8 mouse cellular contexts compared by ENCODE assay signal in the genomic region with DNA sequence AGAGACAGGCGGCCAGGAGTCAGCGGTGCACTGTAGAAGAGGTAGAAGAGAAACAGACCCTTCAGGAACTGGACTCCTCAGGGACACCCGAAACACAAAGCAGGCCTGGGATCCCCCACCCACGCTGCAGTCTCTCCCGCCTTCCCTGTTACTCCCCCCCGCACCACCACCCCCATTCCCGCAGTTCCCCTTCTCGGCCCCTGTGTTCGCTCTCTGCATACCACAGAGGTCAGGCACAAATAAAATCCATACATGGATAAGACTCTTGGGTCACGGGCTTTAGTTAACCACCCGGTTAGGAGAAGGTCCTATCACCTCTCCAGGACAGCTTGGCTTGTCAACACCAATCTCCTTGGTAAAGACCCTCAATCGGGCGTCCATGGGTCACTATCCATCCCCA. TPM values are rescaled to one million over a fixed set of nuclear protein-coding genes. Genes with fewer than 3 reads are reported as not detected.
DNase-seq lines count a peak whose midpoint lies in the region; ATAC-seq and TF ChIP-seq lines count a peak whose summit lies in the region.

No protein-coding gene starts in this region.

- no peak for TF ChIP-seq POLR2A in embryonic fibroblast, embryonic 13.5 days (IDR thresholded peaks at IDR 0.05; ENCODE audit: low read depth, low read length)
- no peak for TF ChIP-seq POLR2A in thymus, adult 2 months (IDR thresholded peaks at IDR 0.05; ENCODE audit: control insufficient read depth, extremely low read depth, insufficient read depth, low read length, poor library complexity)

- H3K9ac ChIP-seq in kidney, embryonic 14.5 days (ENCODE audit: low read depth, low read length), result peak overlapping the region; percentile 44
- H3K9ac ChIP-seq in neural tube, embryonic 12.5 days, result peak overlapping the region; percentile 47; the same call in 1 of the 2 replicates

- DNase-seq in kidney, adult 18-20 months, result no peak
- peak; percentile 76 for DNase-seq in limb, embryonic 10.5 days (ENCODE audit: low spot score)
- DNase-seq in thymus, postnatal 25 days, result no peak
- no peak for DNase-seq in B cell, adult 2 months
- no peak for DNase-seq in thymus, adult 2 months

- no peaks in the 10 kb centered on the region for H3K36me3 ChIP-seq in kidney, embryonic 14.5 days (ENCODE audit: control insufficient read depth, insufficient read depth, low read length)
- H3K36me3 ChIP-seq in limb, embryonic 10.5 days, result no peaks in the 10 kb centered on the region
- H3K36me3 ChIP-seq in neural tube, embryonic 12.5 days, result no peaks in the 10 kb centered on the region
- no peaks in the 10 kb centered on the region for H3K36me3 ChIP-seq in thymus, adult 2 months (ENCODE audit: control insufficient read depth, insufficient read depth, low read length)

- H3K4me1 ChIP-seq in kidney, embryonic 14.5 days (ENCODE audit: control insufficient read depth, insufficient read depth, low read length), result peaks cover 53% of the 10 kb centered on the region
- peaks cover 15% of the 10 kb centered on the region for H3K4me1 ChIP-seq in embryonic fibroblast, embryonic 13.5 days (ENCODE audit: control insufficient read depth, insufficient read depth, low read length)
- peaks cover 95% of the 10 kb centered on the region for H3K4me1 ChIP-seq in limb, embryonic 10.5 days
- peaks cover 40% of the 10 kb centered on the region for H3K4me1 ChIP-seq in neural tube, embryonic 12.5 days
- H3K4me1 ChIP-seq in thymus, adult 2 months (replicated peaks; ENCODE audit: control insufficient read depth, insufficient read depth, low read length), result peaks cover 10% of the 10 kb centered on the region

- no peaks in the 10 kb centered on the region for H3K27me3 ChIP-seq in kidney, embryonic 14.5 days (ENCODE audit: control insufficient read depth, insufficient read depth, low read length)
- no peaks in the 10 kb centered on the region for H3K27me3 ChIP-seq in limb, embryonic 10.5 days (ENCODE audit: low read depth, poor library complexity, severe bottlenecking)
- H3K27me3 ChIP-seq in neural tube, embryonic 12.5 days (replicated peaks), result no peaks in the 10 kb centered on the region
- H3K27me3 ChIP-seq in thymus, adult 2 months (ENCODE audit: control insufficient read depth, insufficient read depth, low read length), result no peaks in the 10 kb centered on the region

- TF ChIP-seq CTCF in embryonic fibroblast, embryonic 13.5 days (IDR thresholded peaks at IDR 0.05; ENCODE audit: borderline replicate concordance, insufficient read depth, low read length), result no peak
- no peak for TF ChIP-seq CTCF in thymus, adult 2 months (IDR thresholded peaks at IDR 0.05; ENCODE audit: borderline replicate concordance, control insufficient read depth, extremely low read depth, insufficient read depth, low read length, poor library complexity)

- ATAC-seq in kidney, embryonic 14.5 days (ENCODE audit: low FRiP score, low TSS enrichment), result no peak; the same call in none of the 2 replicates
- ATAC-seq in neural tube, embryonic 12.5 days (ENCODE audit: low FRiP score, low read depth), result no peak; the same call in 1 of the 2 replicates

- WGBS in kidney, embryonic 14.5 days, result 5% methylated on average over 13 of the region's 13 CpGs
- 1% methylated on average over 13 of the region's 13 CpGs for WGBS in limb, embryonic 10.5 days
- 6% methylated on average over 13 of the region's 13 CpGs for WGBS in neural tube, embryonic 12.5 days
- WGBS in thymus, adult 2 months, result 84% methylated on average over 13 of the region's 13 CpGs

- peak overlapping the region; percentile 94 for H3K27ac ChIP-seq in kidney, embryonic 14.5 days (ENCODE audit: low read depth, low read length)
- peak overlapping the region; percentile 46 for H3K27ac ChIP-seq in embryonic fibroblast, embryonic 13.5 days (ENCODE audit: insufficient read depth, low read length)
- H3K27ac ChIP-seq in limb, embryonic 10.5 days, result peak overlapping the region; percentile 91
- no peak overlapping the region for H3K27ac ChIP-seq in neural tube, embryonic 12.5 days
- no peak overlapping the region for H3K27ac ChIP-seq in thymus, adult 2 months (ENCODE audit: control insufficient read depth, insufficient read depth, low read length)

- H3K4me2 ChIP-seq in kidney, embryonic 14.5 days (replicated peaks; ENCODE audit: low read depth, low read length), result peak overlapping the region; percentile 33
- peak overlapping the region; percentile 59 for H3K4me2 ChIP-seq in neural tube, embryonic 12.5 days (replicated peaks)

- no peaks in the 10 kb centered on the region for H3K9me3 ChIP-seq in kidney, embryonic 14.5 days (ENCODE audit: control insufficient read depth, low read length)
- no peaks in the 10 kb centered on the region for H3K9me3 ChIP-seq in limb, embryonic 10.5 days (replicated peaks)
- no peaks in the 10 kb centered on the region for H3K9me3 ChIP-seq in neural tube, embryonic 12.5 days

- H3K4me3 ChIP-seq in kidney, embryonic 14.5 days (ENCODE audit: low read length), result peak overlapping the region; percentile 18
- H3K4me3 ChIP-seq in embryonic fibroblast, embryonic 13.5 days (ENCODE audit: insufficient read depth, low read length), result no peak overlapping the region
- H3K4me3 ChIP-seq in limb, embryonic 10.5 days, result peak overlapping the region; percentile 49
- 0 out of 2 replicates have a peak overlapping the region, but pooled peaks have one; percentile 18 for H3K4me3 ChIP-seq in neural tube, embryonic 12.5 days
- no peak overlapping the region for H3K4me3 ChIP-seq in thymus, adult 2 months (ENCODE audit: control insufficient read depth, insufficient read depth, low read length)

RNA-seq across cellular contexts. Expression of gene Pim1, which starts 26.9 kb away (rescaled TPM):
- 12.6 and 15.6 TPM in 2 replicates for polyA plus RNA-seq in kidney, embryonic 14.5 days (2014; fragmentation: Nextera tagmentation; extraction: Ambion mirVana)
- 27.5 and 30.7 TPM in 2 replicates for polyA plus RNA-seq in embryonic fibroblast, embryonic 13.5 days (2011; ENCODE audit: insufficient read length, low read depth, missing spikeins)
- 27.4 and 31.0 TPM in 2 replicates for polyA plus RNA-seq in limb, embryonic 10.5 days (2016; fragmentation: Nextera tagmentation; extraction: Ambion mirVana)
- polyA plus RNA-seq in neural tube, embryonic 12.5 days (2016; fragmentation: Nextera tagmentation; extraction: Ambion mirVana), result 20.3 and 21.2 TPM in 2 replicates
- 92.7 and 128 TPM in 2 replicates for polyA plus RNA-seq in thymus, adult 2 months (2012; rRNA removed)

Comparison
In these comparisons a context has a peak if more than half of its experiments do, and no peak if none do; other contexts are left out.
1. H3K27ac ChIP-seq: peak in kidney, embryonic 14.5 days (single experiment), embryonic fibroblast, embryonic 13.5 days (single experiment) and limb, embryonic 10.5 days (single experiment); none in neural tube, embryonic 12.5 days (single experiment) and thymus, adult 2 months (single experiment).
2. H3K4me3 ChIP-seq: peak in kidney, embryonic 14.5 days (single experiment), limb, embryonic 10.5 days (single experiment) and neural tube, embryonic 12.5 days (single experiment); none in embryonic fibroblast, embryonic 13.5 days (single experiment) and thymus, adult 2 months (single experiment).